ENCODE assay signal across 8 mouse cellular contexts in genomic region chr4:136310229-136311041, GRCm38 (mm10). TPM values are rescaled to one million over a fixed set of nuclear protein-coding genes. Genes with fewer than 3 reads are reported as not detected.
DNase-seq lines count a peak whose midpoint lies in the region; ATAC-seq and TF ChIP-seq lines count a peak whose summit lies in the region.

Hnrnpr (plus strand) TSS chr4:136310942.

- H3K9ac ChIP-seq in embryonic facial prominence, embryonic 14.5 days (ENCODE audit: low read depth, low read length) = peak within 1 kb of the TSS; percentile 99
- H3K9ac ChIP-seq in heart, adult 2 months (ENCODE audit: low read depth, low read length) = peak within 1 kb of the TSS; percentile 89
- H3K9ac ChIP-seq in limb, embryonic 13.5 days = peak within 1 kb of the TSS; percentile 100
- peak within 1 kb of the TSS; percentile 100 for H3K9ac ChIP-seq in midbrain, embryonic 16.5 days (ENCODE audit: low read depth, low read length)

- peak within 1 kb of the TSS; percentile 66 for H3K4me2 ChIP-seq in embryonic facial prominence, embryonic 14.5 days (ENCODE audit: low read depth, low read length)
- H3K4me2 ChIP-seq in limb, embryonic 13.5 days (replicated peaks) = peak within 1 kb of the TSS; percentile 74
- H3K4me2 ChIP-seq in midbrain, embryonic 16.5 days (ENCODE audit: low read length) = peak within 1 kb of the TSS; percentile 84

- TF ChIP-seq POLR2A in heart, adult 2 months (IDR thresholded peaks at IDR 0.05; ENCODE audit: insufficient read depth, low read depth, low read length) = peak; percentile 63

- DNase-seq in 3T3-L1 (ENCODE audit: low read depth, low spot score) = peak; percentile 96
- DNase-seq in adrenal gland, postnatal 4 days (ENCODE audit: low spot score in 2 of 2) = peak; percentile 99
- peak; percentile 100 for DNase-seq in embryonic facial prominence, embryonic 14.5 days (ENCODE audit: low spot score)
- peak; percentile 99 to 100 for DNase-seq in heart, adult 2 months
- peak; percentile 98 for DNase-seq in kidney, adult 8-10 months
- peak; percentile 99 for DNase-seq in spleen, postnatal 10 days (ENCODE audit: low spot score in 2 of 2)

- no peaks in the 10 kb centered on the region for H3K27me3 ChIP-seq in embryonic facial prominence, embryonic 14.5 days (replicated peaks; ENCODE audit: control insufficient read depth, insufficient read depth, low read length)
- no peaks in the 10 kb centered on the region for H3K27me3 ChIP-seq in heart, adult 2 months (ENCODE audit: control insufficient read depth, insufficient read depth, low read length)
- H3K27me3 ChIP-seq in limb, embryonic 13.5 days = no peaks in the 10 kb centered on the region
- no peaks in the 10 kb centered on the region for H3K27me3 ChIP-seq in midbrain, embryonic 16.5 days (ENCODE audit: control insufficient read depth, insufficient read depth, low read depth, low read length)

- intact Hi-C loops in heart, adult 2 months (cut with DNase I) = loop anchor here (1.0 kb wide), 1 partner anchor 25 kb away; no protein-coding TSS in a partner anchor

- peak; percentile 99 for ATAC-seq in embryonic facial prominence, embryonic 14.5 days (ENCODE audit: low read depth)
- peak; percentile 99 for ATAC-seq in limb, embryonic 13.5 days (ENCODE audit: low FRiP score, low read depth)
- ATAC-seq in midbrain, embryonic 16.5 days = peak; percentile 99

- TF ChIP-seq EP300 in heart, adult 2 months (IDR thresholded peaks at IDR 0.05; ENCODE audit: insufficient read depth, low read depth, low read length) = 0 out of 2 replicates have a peak, but pooled peaks have one; percentile 35

- WGBS in embryonic facial prominence, embryonic 14.5 days = under 1% methylated on average over 33 of the region's 65 CpGs
- WGBS in heart, adult 2 months = 1% methylated on average over 62 of the region's 65 CpGs
- WGBS in limb, embryonic 13.5 days = under 1% methylated on average over 62 of the region's 65 CpGs
- WGBS in midbrain, embryonic 16.5 days = under 1% methylated on average over 61 of the region's 65 CpGs

- H3K79me2 ChIP-seq in heart, adult 2 months (replicated peaks; ENCODE audit: control insufficient read depth, insufficient read depth, low read length) = peaks cover 7% of the 10 kb centered on the region

- TF ChIP-seq CTCF in heart, adult 2 months (IDR thresholded peaks at IDR 0.05) = peak; percentile 17; the same call in 1 of the 2 replicates

- H3K4me3 ChIP-seq in embryonic facial prominence, embryonic 14.5 days (ENCODE audit: low read depth, low read length) = peak within 1 kb of the TSS; percentile 98
- H3K4me3 ChIP-seq in heart, adult 2 months = peak within 1 kb of the TSS; percentile 82
- peak within 1 kb of the TSS; percentile 99 for H3K4me3 ChIP-seq in limb, embryonic 13.5 days
- peak within 1 kb of the TSS; percentile 100 for H3K4me3 ChIP-seq in midbrain, embryonic 16.5 days (ENCODE audit: low read depth, low read length)

- H3K9me3 ChIP-seq in embryonic facial prominence, embryonic 14.5 days (ENCODE audit: control insufficient read depth, low read length) = no peaks in the 10 kb centered on the region
- no peaks in the 10 kb centered on the region for H3K9me3 ChIP-seq in limb, embryonic 13.5 days
- H3K9me3 ChIP-seq in midbrain, embryonic 16.5 days (replicated peaks; ENCODE audit: control insufficient read depth, low read length, poor library complexity, severe bottlenecking) = no peaks in the 10 kb centered on the region

- H3K36me3 ChIP-seq in embryonic facial prominence, embryonic 14.5 days (ENCODE audit: control insufficient read depth, insufficient read depth, low read length) = no peaks in the 10 kb centered on the region
- H3K36me3 ChIP-seq in heart, adult 2 months (ENCODE audit: control insufficient read depth, insufficient read depth, low read length) = peaks cover 6% of the 10 kb centered on the region
- no peaks in the 10 kb centered on the region for H3K36me3 ChIP-seq in limb, embryonic 13.5 days
- H3K36me3 ChIP-seq in midbrain, embryonic 16.5 days (ENCODE audit: control insufficient read depth, insufficient read depth, low read length) = no peaks in the 10 kb centered on the region

- peaks cover 29% of the 10 kb centered on the region for H3K4me1 ChIP-seq in embryonic facial prominence, embryonic 14.5 days (ENCODE audit: control insufficient read depth, insufficient read depth, low read length)
- peaks cover 9% of the 10 kb centered on the region for H3K4me1 ChIP-seq in heart, adult 2 months (ENCODE audit: control insufficient read depth, insufficient read depth, low read length)
- H3K4me1 ChIP-seq in limb, embryonic 13.5 days = peaks cover 36% of the 10 kb centered on the region
- peaks cover 33% of the 10 kb centered on the region for H3K4me1 ChIP-seq in midbrain, embryonic 16.5 days (ENCODE audit: control insufficient read depth, insufficient read depth, low read length)

- peak within 1 kb of the TSS; percentile 94 for H3K27ac ChIP-seq in embryonic facial prominence, embryonic 14.5 days (replicated peaks; ENCODE audit: low read depth, low read length)
- H3K27ac ChIP-seq in heart, adult 2 months = peak within 1 kb of the TSS; percentile 96
- H3K27ac ChIP-seq in limb, embryonic 13.5 days = peak within 1 kb of the TSS; percentile 99
- H3K27ac ChIP-seq in midbrain, embryonic 16.5 days (ENCODE audit: low read length) = peak within 1 kb of the TSS; percentile 98

RNA-seq across cellular contexts. Expression of gene Hnrnpr, which starts in this region (rescaled TPM):
- total RNA-seq in adrenal gland, postnatal 4 days (2021) = 100 to 1,000 TPM; 132 to 134 TPM
- polyA plus RNA-seq in embryonic facial prominence, embryonic 14.5 days (2014; fragmentation: Nextera tagmentation; extraction: Ambion mirVana) = 126 and 157 TPM in 2 replicates
- 10 to 100 TPM; 43.9 to 44.8 TPM for total RNA-seq in heart, adult 2 months (2021)
- 10.7 and 18.3 TPM in 2 replicates for polyA plus RNA-seq in heart, adult 2 months (2012; rRNA removed)
- 262 and 263 TPM in 2 replicates for polyA plus RNA-seq in limb, embryonic 13.5 days (2015; fragmentation: Nextera tagmentation; extraction: Ambion mirVana)
- polyA plus RNA-seq in midbrain, embryonic 16.5 days (2015; fragmentation: Nextera tagmentation; extraction: Ambion mirVana) = 194 and 206 TPM in 2 replicates

Comparison
In these comparisons a context has a peak if more than half of its experiments do, and no peak if none do; other contexts are left out.
1. Peak in every context shown above with its lines: DNase-seq, ATAC-seq, H3K4me3 ChIP-seq and H3K27ac ChIP-seq.